Mouse (Mus musculus): Measurements from ENCODE around the gene Gas2l1.
"Not testable (repeated sequence)": the region's sequence is repeated elsewhere in the genome, so short reads cannot be mapped to it uniquely, and the experiment has no call there.

Gas2l1 gene

GRCm38 (mm10) chr11:5065056-5065821, at the start of gene Gas2l1:
Gene Gas2l1 (minus strand): TSS chr11:5065327.
- DNase-seq (ENCODE audit: low read depth), result peak; percentile 81

GRCm38 (mm10) chr11:5113645-5114044, 48.5 kb upstream of the Gas2l1 start:
- DNase-seq (ENCODE audit: low read depth), result no peak

- no peak for DNase-seq (ENCODE audit: low read depth)
Measured at GRCm38 (mm10) chr11:5109441-5109840, 44.3 kb upstream of the Gas2l1 start.

- DNase-seq (ENCODE audit: low read depth), result no peak
Measured at GRCm38 (mm10) chr11:5103986-5104509, 38.9 kb upstream of the Gas2l1 start.

- no peak for DNase-seq (ENCODE audit: low read depth)
Measured at GRCm38 (mm10) chr11:5102384-5102783, 37.3 kb upstream of the Gas2l1 start.

GRCm38 (mm10) chr11:5101641-5102040, 36.5 kb upstream of the Gas2l1 start:
- DNase-seq (ENCODE audit: low read depth), result no peak

GRCm38 (mm10) chr11:5100801-5101200, 35.7 kb upstream of the Gas2l1 start:
- DNase-seq (ENCODE audit: low read depth), result no peak

GRCm38 (mm10) chr11:5100283-5100682, 35.2 kb upstream of the Gas2l1 start:
- no peak for DNase-seq (ENCODE audit: low read depth)

GRCm38 (mm10) chr11:5099576-5100183, 34.6 kb upstream of the Gas2l1 start:
- DNase-seq (ENCODE audit: low read depth), result peak; percentile 85

GRCm38 (mm10) chr11:5098736-5099542, 33.8 kb upstream of the Gas2l1 start, which contains the start of the genes Rhbdd3 and Ewsr1:
Gene Rhbdd3 (plus strand): TSS chr11:5098926.
Gene Ewsr1 (minus strand): TSS chr11:5099266.
- DNase-seq (ENCODE audit: low read depth), result peak; percentile 99

GRCm38 (mm10) chr11:5098035-5098735, 33.1 kb upstream of the Gas2l1 start:
- peak; percentile 63 for DNase-seq (ENCODE audit: low read depth)

GRCm38 (mm10) chr11:5096480-5097020, 31.4 kb upstream of the Gas2l1 start:
- peak; percentile 46 for DNase-seq (ENCODE audit: low read depth)

- DNase-seq (ENCODE audit: low read depth), result peak; percentile 20
Measured at GRCm38 (mm10) chr11:5095877-5096276, 30.8 kb upstream of the Gas2l1 start.

GRCm38 (mm10) chr11:5091706-5092105, 26.6 kb upstream of the Gas2l1 start:
- peak; percentile 39 for DNase-seq (ENCODE audit: low read depth)

- no peak for DNase-seq (ENCODE audit: low read depth)
Measured at GRCm38 (mm10) chr11:5089147-5089546, 24.0 kb upstream of the Gas2l1 start.

GRCm38 (mm10) chr11:5076843-5077242, 11.7 kb upstream of the Gas2l1 start:
- DNase-seq (ENCODE audit: low read depth), result not testable (repeated sequence)

- no peak for DNase-seq (ENCODE audit: low read depth)
Measured at GRCm38 (mm10) chr11:5075760-5076159, 10.6 kb upstream of the Gas2l1 start.

- peak; percentile 61 for DNase-seq (ENCODE audit: low read depth)
Measured at GRCm38 (mm10) chr11:5074882-5075281, 9.8 kb upstream of the Gas2l1 start.

- no peak for DNase-seq (ENCODE audit: low read depth)
Measured at GRCm38 (mm10) chr11:5068126-5068971, 3.2 kb upstream of the Gas2l1 start.

- DNase-seq (ENCODE audit: low read depth), result no peak
Measured at GRCm38 (mm10) chr11:5067063-5067462, 1.9 kb upstream of the Gas2l1 start.
